Mouse (Mus musculus): Measurements from ENCODE around the gene Pde4d. TPM values are rescaled to one million over a fixed set of nuclear protein-coding genes. Genes with fewer than 3 reads are reported as not detected.

The Pde4d gene
- total RNA-seq, 2 experiments from 2014 or later: 108 to 120 TPM

DNA sequence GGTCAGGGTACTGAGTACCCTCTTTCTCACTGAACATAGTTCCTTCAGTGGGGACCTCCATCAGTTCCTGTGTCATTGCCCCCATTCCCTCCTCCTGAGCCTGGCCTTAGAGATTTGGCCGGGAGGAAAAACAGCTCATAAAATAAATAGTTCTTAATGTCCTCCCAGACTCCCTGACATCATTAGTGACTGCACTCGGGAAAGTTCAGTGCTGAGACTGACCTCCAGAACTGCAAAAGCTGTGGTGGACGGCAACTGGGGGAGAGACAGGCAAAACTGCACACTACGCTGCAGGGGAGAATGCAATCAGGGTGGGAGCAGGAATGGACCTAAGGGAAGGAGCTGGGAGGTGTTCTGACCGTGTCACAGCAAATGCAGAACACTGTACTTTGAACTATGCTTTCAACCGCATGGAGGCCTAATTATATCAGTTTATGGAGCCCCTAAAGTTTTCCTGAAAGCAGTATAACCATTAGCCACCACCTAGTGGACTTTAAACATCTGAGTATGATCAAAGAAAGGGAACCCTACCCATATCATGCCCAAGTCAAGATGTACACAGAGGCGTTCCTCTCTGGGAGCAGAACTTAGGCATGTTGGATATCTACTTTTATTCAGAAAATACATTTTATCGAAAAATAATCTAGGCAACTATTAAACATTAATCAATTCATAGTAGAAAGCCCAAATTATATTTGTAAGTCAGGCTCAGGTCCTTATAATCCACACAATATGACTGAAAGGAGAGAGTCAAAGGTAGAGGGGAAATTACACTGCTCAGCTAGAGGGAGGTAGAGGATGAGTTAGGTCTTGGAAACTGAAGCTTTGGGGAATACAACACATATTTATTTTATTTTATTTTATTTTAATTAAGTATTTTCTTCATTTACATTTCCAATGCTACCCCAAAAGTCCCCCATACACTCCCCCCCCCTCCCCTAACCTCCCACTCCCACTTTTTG, 618.8 kb downstream of the Pde4d start:
- DNase-seq (ENCODE audit: extremely low spot score in 1 of 2, low spot score in 2 of 2): no peak
- intact Hi-C loops (cut with DNase I): no loop called here

DNA sequence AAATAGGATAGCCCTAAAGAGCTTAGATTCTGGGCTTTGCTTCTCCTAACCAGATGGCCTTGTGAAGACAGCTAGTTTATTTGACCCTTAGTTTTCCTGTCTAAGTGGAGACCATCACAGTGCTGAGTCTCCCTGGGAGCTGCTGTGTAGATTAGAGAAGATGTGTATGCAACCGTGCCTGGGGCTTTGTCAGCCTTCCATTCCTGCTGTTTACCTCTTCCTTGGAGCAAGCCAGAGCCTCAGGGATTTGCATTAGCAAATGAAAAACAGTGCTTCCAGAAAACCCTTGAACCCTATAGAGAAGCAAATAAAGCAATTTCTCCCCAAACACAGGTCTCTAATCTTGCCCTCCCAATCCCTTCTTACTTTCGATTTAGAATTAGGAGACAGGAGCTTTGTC, 623.6 kb downstream of the Pde4d start:
- DNase-seq (ENCODE audit: extremely low spot score in 1 of 2, low spot score in 2 of 2): no peak
- intact Hi-C loops (cut with DNase I): no loop called here

DNA sequence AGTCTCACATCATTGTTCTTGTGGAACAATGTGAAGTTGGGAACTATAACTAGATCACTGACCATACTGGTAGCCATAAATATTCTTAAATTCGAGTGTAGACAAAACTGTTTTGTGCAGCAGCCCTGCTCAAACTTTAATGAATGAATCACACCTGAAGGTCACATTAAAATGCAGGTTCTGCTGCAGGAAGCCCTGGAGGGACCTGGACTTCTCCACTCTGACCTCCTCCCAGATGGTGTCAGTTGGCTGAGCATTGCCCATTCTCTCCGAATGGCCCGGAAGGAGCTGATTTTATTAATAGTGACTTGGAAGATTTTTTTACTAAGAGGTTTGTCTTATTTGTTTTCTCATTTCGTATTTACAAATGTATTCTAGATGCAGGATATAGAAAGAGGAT, 624.3 kb downstream of the Pde4d start:
- intact Hi-C loops (cut with DNase I): no loop called here
- DNase-seq (ENCODE audit: extremely low spot score in 1 of 2, low spot score in 2 of 2): no peak

GRCm38 (mm10) chr13:109092654-109093053, 642.9 kb downstream of the Pde4d start:
- intact Hi-C loops (cut with DNase I): no loop called here
- DNase-seq (ENCODE audit: extremely low spot score in 1 of 2, low spot score in 2 of 2): no peak

DNA sequence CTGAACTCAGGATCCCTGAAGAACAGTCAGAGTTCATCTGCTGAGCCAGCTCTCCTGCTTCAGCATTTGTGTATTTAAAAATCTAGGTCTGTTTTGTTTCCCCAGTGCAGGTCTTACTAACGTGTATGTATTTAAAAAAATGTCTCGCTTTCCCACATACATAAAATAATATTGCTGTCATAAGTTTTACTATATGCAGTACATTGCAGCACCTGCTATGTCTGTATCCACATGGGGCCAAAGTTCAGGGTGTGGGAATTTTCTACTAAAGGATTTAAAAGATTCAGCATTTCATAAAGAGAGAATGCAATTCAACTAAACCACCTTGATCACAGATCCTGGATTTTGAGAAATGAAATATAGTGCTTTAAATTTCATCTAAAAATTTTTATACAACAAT, 646.9 kb downstream of the Pde4d start:
- intact Hi-C loops (cut with DNase I): no loop called here
- no peak for DNase-seq (ENCODE audit: extremely low spot score in 1 of 2, low spot score in 2 of 2)

GRCm38 (mm10) chr13:109116004-109116341, 666.2 kb downstream of the Pde4d start:
- intact Hi-C loops (cut with DNase I): loop anchor here (5.0 to 10.0 kb wide), 2 partner anchors 96 to 471 kb away; no protein-coding TSS in a partner anchor
- DNase-seq (ENCODE audit: extremely low spot score in 1 of 2, low spot score in 2 of 2): peak in 1 of 2 experiments; percentile 45

DNA sequence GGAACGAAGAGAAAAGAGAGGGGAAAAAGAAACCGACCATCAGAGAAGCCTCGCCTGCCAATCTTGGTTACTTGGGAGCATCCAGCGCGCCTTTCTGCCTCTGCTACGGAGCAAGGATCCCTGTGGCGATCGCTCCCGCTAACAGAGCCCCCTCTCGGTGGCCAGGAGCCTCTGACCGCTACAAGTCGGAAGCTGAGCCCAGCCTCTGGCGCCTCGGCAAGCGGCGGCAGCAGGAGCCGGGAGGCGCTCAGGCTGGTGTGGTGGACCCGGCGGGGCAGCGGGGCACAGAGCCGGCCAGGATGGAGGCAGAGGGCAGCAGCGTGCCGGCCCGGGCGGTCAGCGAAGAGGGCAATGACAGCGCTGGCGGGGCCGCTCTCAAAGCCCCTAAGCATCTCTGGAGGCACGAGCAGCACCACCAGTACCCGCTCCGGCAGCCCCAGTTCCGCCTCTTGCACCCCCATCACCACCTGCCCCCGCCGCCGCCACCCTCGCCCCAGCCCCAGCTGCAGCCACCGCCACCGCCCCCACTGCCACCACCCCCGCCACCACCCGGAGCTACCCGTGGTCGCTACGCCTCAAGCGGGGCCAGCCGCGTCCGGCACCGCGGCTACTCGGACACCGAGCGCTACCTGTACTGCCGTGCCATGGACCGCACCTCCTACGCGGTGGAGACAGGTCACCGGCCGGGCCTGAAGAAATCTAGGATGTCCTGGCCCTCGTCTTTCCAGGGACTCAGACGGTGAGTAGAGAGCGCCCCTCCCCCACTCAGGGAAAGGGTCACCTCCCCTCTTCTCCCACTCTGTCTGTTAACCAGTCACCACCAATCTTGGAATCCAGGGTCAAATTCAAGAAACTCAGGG, 666.8 kb downstream of the Pde4d start:
- intact Hi-C loops (cut with DNase I): loop anchor here (5.0 to 10.0 kb wide), 2 partner anchors 96 to 472 kb away; no protein-coding TSS in a partner anchor
- peak; percentile 48 to 66 for DNase-seq (ENCODE audit: extremely low spot score in 1 of 2, low spot score in 2 of 2)

DNA sequence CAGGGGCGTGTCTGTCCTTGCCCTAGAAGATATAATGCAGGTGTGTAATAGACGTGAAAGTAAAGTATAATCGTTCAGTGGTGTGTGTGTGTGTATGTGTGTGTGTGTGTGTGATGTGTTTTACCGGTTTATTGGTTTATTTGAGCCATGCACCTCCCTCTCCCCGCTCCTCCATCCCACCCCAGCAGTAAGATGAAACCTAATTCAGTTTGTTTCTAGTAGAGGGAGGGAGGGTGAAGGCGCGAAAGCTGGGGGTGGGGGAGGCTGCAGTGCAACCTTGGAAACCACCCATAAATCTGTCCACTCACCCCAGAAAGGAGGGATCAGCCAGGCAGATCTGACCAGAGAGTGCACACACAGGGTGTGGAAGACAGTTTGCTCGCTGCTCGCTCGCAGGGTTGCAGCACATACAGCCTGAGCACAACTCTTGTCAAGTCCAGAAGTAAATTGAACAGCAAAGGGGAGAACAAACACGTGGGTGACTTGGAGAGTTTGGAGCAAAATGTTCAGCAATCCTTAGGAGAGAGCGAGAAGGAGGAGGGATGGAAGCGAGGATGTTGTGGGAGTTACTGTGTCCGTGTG, 667.6 kb downstream of the Pde4d start:
- DNase-seq (ENCODE audit: extremely low spot score in 1 of 2, low spot score in 2 of 2): peak in 1 of 2 experiments; percentile 20
- intact Hi-C loops (cut with DNase I): loop anchor here (5.0 to 10.0 kb wide), 2 partner anchors 95 to 472 kb away; no protein-coding TSS in a partner anchor

GRCm38 (mm10) chr13:109118296-109118800, 668.6 kb downstream of the Pde4d start:
- DNase-seq (ENCODE audit: extremely low spot score in 1 of 2, low spot score in 2 of 2): no peak
- intact Hi-C loops (cut with DNase I): loop anchor here (5.0 to 10.0 kb wide), 2 partner anchors 94 to 474 kb away; no protein-coding TSS in a partner anchor

DNA sequence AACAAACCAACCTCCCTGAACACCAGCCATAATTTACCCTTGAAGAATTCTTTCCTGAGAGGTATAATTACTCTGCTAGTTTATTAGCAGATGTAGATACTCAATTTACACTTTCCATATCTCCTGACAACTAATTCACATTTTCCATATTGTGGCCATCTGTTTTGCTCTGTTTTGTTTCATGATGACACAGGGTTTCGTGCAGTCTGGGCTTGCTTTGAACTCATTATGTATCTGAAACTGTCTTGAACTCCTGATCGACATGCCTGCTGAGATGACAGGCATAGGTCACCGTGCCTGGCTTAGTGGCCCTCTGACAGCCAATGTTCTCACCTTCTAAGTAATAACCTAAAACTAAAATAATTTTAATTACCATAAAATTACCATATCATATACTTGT, 672.1 kb downstream of the Pde4d start:
- intact Hi-C loops (cut with DNase I): no loop called here
- no peak for DNase-seq (ENCODE audit: extremely low spot score in 1 of 2, low spot score in 2 of 2)

DNA sequence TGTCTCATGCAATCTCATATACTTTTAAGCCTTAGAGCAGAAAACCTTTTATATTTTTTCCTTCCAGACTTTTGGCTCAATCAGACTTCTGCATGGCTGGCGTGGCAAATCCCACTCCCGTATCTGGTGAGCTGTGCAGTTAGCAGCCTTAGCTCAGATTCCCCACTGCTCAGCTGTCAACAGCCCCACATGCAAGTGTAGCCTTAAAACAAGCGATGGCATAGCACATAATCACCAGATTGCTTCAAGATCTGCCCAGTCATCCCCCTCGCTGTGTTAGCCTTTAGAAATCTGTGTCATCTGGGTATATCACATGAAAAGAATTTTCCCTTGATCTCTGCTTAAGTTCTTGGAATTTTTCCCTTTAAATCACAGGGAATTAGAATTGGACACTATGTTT, 686.7 kb downstream of the Pde4d start:
- no peak for DNase-seq (ENCODE audit: extremely low spot score in 1 of 2, low spot score in 2 of 2)

GRCm38 (mm10) chr13:109158703-109159102, 709.0 kb downstream of the Pde4d start:
- no peak for DNase-seq (ENCODE audit: extremely low spot score in 1 of 2, low spot score in 2 of 2)
- intact Hi-C loops (cut with DNase I): no loop called here

More for the DNA sequence above, 686.7 kb downstream of the Pde4d start:
- intact Hi-C loops (cut with DNase I): no loop called here

DNA sequence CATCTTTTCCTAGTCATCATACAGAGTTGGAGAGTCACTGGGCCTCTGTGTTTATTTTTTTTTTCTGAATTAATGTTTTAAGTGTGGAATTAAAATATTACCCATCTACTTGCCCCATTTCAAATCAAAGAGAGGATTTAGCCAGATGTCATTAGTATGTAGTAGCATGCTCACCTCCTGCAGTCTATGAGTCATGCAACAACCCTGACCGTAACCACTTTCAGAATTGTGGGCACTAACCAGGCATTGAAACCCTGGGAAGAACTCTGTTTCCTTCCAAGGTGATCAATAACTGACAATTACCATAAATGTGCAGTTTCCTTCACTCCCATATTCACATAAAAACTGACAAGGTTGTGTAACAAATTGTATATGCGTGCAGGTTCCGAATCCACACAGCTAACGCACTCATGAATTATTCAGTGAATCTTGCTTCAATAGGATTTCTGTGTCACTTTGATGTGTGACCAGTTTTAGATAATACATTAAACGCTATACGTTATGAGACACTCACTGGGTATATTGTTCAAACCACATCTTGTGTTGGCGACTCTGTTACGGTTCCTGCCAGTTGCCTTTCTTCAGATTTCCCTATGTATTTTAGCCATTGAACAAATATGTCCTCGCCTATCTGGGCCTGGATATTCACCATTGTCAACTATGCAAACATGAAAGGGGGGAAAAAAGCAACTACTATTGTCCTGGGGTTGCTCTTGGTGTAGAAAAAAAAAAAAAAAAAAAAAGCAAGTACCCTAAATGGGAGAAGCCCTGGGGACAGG, 719.0 kb downstream of the Pde4d start:
- no peak for DNase-seq (ENCODE audit: extremely low spot score in 1 of 2, low spot score in 2 of 2)
- intact Hi-C loops (cut with DNase I): no loop called here

GRCm38 (mm10) chr13:109169335-109169606, 719.5 kb downstream of the Pde4d start:
- DNase-seq (ENCODE audit: extremely low spot score in 1 of 2, low spot score in 2 of 2): no peak
- intact Hi-C loops (cut with DNase I): no loop called here

DNA sequence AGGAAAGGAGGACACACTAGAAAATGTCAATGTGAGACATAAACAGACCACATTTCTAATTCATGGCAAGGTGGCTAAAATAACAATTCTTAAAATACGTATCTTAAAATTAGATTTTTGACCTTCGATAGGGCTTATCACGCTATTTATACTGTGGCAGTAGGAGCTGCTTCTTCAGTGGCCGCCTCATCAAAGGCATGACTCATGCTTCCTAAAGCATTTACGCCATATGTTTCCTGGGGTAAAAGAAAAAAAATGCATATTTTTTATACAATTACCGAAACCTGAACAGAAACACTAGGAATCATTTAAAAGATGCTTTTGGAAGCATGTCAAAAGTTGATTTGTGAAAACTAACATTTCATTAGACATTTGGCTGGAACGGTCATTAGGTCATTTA, 721.9 kb downstream of the Pde4d start:
- intact Hi-C loops (cut with DNase I): no loop called here
- DNase-seq (ENCODE audit: extremely low spot score in 1 of 2, low spot score in 2 of 2): no peak

GRCm38 (mm10) chr13:109175281-109175680, 725.5 kb downstream of the Pde4d start:
- DNase-seq (ENCODE audit: extremely low spot score in 1 of 2, low spot score in 2 of 2): no peak
- intact Hi-C loops (cut with DNase I): no loop called here

DNA sequence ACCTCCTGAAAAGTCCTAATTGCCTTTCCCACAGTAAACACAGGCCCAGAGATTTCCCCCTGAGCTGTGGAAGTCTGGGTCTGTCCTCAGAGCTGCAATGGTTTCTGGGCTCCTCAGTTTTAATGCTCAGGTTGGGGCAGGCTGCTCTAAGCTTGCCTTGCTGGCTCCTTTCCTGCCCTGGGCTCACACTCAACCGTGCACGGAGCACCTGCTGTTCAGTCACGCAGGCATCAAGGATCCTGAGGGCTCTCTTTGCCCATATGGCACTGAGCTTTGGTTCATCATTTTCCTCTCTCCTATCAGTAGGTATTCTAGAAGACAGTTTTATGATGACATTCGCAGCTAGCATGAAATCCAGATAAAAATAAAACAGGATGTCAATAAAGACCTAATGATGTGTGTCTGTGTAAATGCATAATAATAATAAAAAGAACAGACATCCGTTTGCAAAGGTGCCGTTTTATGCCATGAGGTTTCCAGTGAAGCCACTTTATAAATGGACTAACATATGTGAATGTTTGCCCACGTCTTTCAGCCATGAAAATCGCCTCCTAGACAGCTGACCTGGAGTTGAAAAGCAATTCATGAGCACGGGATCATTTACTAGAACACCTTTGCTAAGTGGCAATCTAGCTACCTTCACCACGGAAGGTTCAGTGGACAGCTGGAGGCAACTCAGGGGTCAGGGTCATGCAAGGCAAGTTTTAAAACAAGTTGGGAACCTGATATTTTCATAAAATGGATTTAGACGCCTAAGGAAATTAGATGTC, 726.3 kb downstream of the Pde4d start:
- intact Hi-C loops (cut with DNase I): no loop called here
- DNase-seq (ENCODE audit: extremely low spot score in 1 of 2, low spot score in 2 of 2): no peak

GRCm38 (mm10) chr13:109181363-109181762, 731.6 kb downstream of the Pde4d start:
- intact Hi-C loops (cut with DNase I): no loop called here
- no peak for DNase-seq (ENCODE audit: extremely low spot score in 1 of 2, low spot score in 2 of 2)

Data from left cerebral cortex, postnatal 10 days (tissue).